In the genomic region with DNA sequence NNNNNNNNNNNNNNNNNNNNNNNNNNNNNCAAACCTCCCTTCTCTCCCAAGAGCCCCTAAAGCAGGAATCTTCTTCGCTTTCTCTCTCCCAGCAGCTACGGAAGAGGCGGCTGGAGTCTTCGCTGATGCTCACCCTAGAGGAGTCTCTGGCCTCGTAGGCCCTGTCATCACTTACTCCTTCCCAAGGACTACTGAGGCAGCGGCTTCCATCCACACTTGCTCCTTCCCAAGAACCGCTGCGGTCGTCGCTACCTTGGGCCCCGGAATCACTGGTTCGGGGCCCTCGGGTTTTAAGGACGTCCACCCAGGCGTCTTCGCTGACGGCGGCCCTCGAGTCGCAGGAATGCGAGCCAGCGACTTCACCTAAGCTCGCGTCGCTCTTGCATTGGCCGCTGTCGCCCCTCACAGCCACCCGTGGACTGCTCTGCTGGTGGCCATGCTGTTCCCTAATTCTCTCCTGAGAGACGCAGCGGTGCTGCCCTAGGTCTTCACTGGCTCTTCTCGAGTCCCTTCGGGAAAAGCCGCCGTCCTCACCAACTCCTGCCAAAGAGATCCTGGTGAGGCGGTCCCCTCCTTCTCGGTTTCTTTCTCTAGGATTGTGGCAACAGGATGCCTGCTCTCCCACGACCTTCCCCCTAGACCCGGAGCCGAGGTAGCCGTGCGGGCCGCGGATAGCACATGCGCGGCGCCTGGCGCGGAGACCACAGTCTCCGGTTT, we compare ENCODE assay signal across 8 mouse cellular contexts. TPM values are rescaled to one million over a fixed set of nuclear protein-coding genes. Genes with fewer than 3 reads are reported as not detected.
DNase-seq lines count a peak whose midpoint lies in the region; ATAC-seq and TF ChIP-seq lines count a peak whose summit lies in the region.

No protein-coding gene starts in this region.

- 2% methylated on average over 49 of the region's 49 CpGs for WGBS in embryonic facial prominence, embryonic 15.5 days
- WGBS in intestine, embryonic 16.5 days: 1% methylated on average over 49 of the region's 49 CpGs
- 1% methylated on average over 49 of the region's 49 CpGs for WGBS in midbrain, embryonic 10.5 days

- H3K4me1 ChIP-seq in embryonic facial prominence, embryonic 15.5 days: peaks cover 15% of the 10 kb centered on the region
- H3K4me1 ChIP-seq in intestine, embryonic 16.5 days (ENCODE audit: control insufficient read depth, insufficient read depth, low read length): peaks cover 5% of the 10 kb centered on the region
- H3K4me1 ChIP-seq in midbrain, embryonic 10.5 days: peaks cover 17% of the 10 kb centered on the region

- peak; percentile 15 for ATAC-seq in CD4-positive, CD25-positive, alpha-beta regulatory T cell, adult 4 months
- peak; percentile 66 for ATAC-seq in embryonic facial prominence, embryonic 15.5 days (ENCODE audit: insufficient number of reproducible peaks, low FRiP score, low TSS enrichment, low read depth)
- peak; percentile 72 for ATAC-seq in intestine, embryonic 16.5 days

- TF ChIP-seq CTCF in gastrocnemius, adult 2 months (IDR thresholded peaks at IDR 0.05): no peak

- peak overlapping the region; percentile 88 for H3K9ac ChIP-seq in embryonic facial prominence, embryonic 15.5 days
- H3K9ac ChIP-seq in intestine, embryonic 16.5 days (ENCODE audit: low read depth, low read length): peak overlapping the region; percentile 74

- H3K4me2 ChIP-seq in embryonic facial prominence, embryonic 15.5 days (replicated peaks): peak overlapping the region; percentile 92
- peak overlapping the region; percentile 98 for H3K4me2 ChIP-seq in intestine, embryonic 16.5 days (ENCODE audit: low read depth, low read length)

- H3K9me3 ChIP-seq in embryonic facial prominence, embryonic 15.5 days (replicated peaks): no peaks in the 10 kb centered on the region
- H3K9me3 ChIP-seq in intestine, embryonic 16.5 days (ENCODE audit: control insufficient read depth, low read length): no peaks in the 10 kb centered on the region
- H3K9me3 ChIP-seq in midbrain, embryonic 10.5 days (replicated peaks): no peaks in the 10 kb centered on the region

- peak; percentile 25 for DNase-seq in gastrocnemius, adult 2 months
- no peak for DNase-seq in gastrocnemius, adult 18-20 months (ENCODE audit: low spot score)
- no peak for DNase-seq in midbrain, embryonic 10.5 days (ENCODE audit: low spot score)
- DNase-seq in natural killer cell, adult 2 months (ENCODE audit: low spot score in 2 of 2): no peak
- no peak for DNase-seq in right cerebral cortex, postnatal 25 days

- intact Hi-C loops in gastrocnemius, adult 2 months (cut with DNase I): loop anchor here (1.0 to 10.0 kb wide), 3 partner anchors 33 to 191 kb away; a partner anchor contains a TSS

- peak overlapping the region; percentile 98 for H3K4me3 ChIP-seq in gastrocnemius, adult 2 months
- peak overlapping the region; percentile 91 for H3K4me3 ChIP-seq in embryonic facial prominence, embryonic 15.5 days (replicated peaks)
- peak overlapping the region; percentile 75 for H3K4me3 ChIP-seq in intestine, embryonic 16.5 days (ENCODE audit: low read length)
- peak overlapping the region; percentile 87 for H3K4me3 ChIP-seq in midbrain, embryonic 10.5 days

- no peaks in the 10 kb centered on the region for H3K27me3 ChIP-seq in embryonic facial prominence, embryonic 15.5 days
- H3K27me3 ChIP-seq in intestine, embryonic 16.5 days (replicated peaks; ENCODE audit: control insufficient read depth, insufficient read depth, low read length): no peaks in the 10 kb centered on the region
- H3K27me3 ChIP-seq in midbrain, embryonic 10.5 days (ENCODE audit: low read depth, poor library complexity, severe bottlenecking): no peaks in the 10 kb centered on the region

- H3K27ac ChIP-seq in gastrocnemius, adult 2 months: peak overlapping the region; percentile 94
- H3K27ac ChIP-seq in embryonic facial prominence, embryonic 15.5 days (replicated peaks): peak overlapping the region; percentile 82
- peak overlapping the region; percentile 27; the same call in 1 of the 2 replicates for H3K27ac ChIP-seq in intestine, embryonic 16.5 days (ENCODE audit: low read length)
- peak overlapping the region; percentile 87 for H3K27ac ChIP-seq in midbrain, embryonic 10.5 days (replicated peaks)

- no peaks in the 10 kb centered on the region for H3K36me3 ChIP-seq in embryonic facial prominence, embryonic 15.5 days
- no peaks in the 10 kb centered on the region for H3K36me3 ChIP-seq in intestine, embryonic 16.5 days (ENCODE audit: control insufficient read depth, insufficient read depth, low read length)
- peaks cover 24% of the 10 kb centered on the region for H3K36me3 ChIP-seq in midbrain, embryonic 10.5 days

RNA-seq across cellular contexts. Expression of a gene that starts 0.5 kb away (rescaled TPM):
- under 1 TPM; 0.31 to 0.39 TPM for total RNA-seq in gastrocnemius, adult 2 months (2021)
- under 1 TPM; 0.28 to 0.34 TPM for total RNA-seq in gastrocnemius, adult 18-20 months (2021)
- under 1 TPM in 1 of 2 experiments, not detected in 1; 0.16 TPM for polyA plus RNA-seq in CD4-positive, CD25-positive, alpha-beta regulatory T cell, adult 4 months (2017; shearing (Covaris generic))
- polyA plus RNA-seq in embryonic facial prominence, embryonic 15.5 days (2015; fragmentation: Nextera tagmentation; extraction: Ambion mirVana): 11.4 and 12.9 TPM in 2 replicates
- polyA plus RNA-seq in intestine, embryonic 16.5 days (2015; fragmentation: Nextera tagmentation; extraction: Ambion mirVana): 2.9 and 3.1 TPM in 2 replicates
- polyA plus RNA-seq in midbrain, embryonic 10.5 days (2016; fragmentation: Nextera tagmentation; extraction: Ambion mirVana): 10.9 and 12.1 TPM in 2 replicates

RNA-seq across cellular contexts. Expression of a gene that starts 33.3 kb away (rescaled TPM):
- 10 to 100 TPM; 19.2 to 25.9 TPM for total RNA-seq in gastrocnemius, adult 2 months (2021)
- 10 to 100 TPM; 18.3 to 22.0 TPM for total RNA-seq in gastrocnemius, adult 18-20 months (2021)
- 10 to 100 TPM; 37.9 to 42.7 TPM for polyA plus RNA-seq in CD4-positive, CD25-positive, alpha-beta regulatory T cell, adult 4 months (2017; shearing (Covaris generic))
- polyA plus RNA-seq in embryonic facial prominence, embryonic 15.5 days (2015; fragmentation: Nextera tagmentation; extraction: Ambion mirVana): 23.1 and 25.5 TPM in 2 replicates
- polyA plus RNA-seq in intestine, embryonic 16.5 days (2015; fragmentation: Nextera tagmentation; extraction: Ambion mirVana): 15.4 and 15.9 TPM in 2 replicates
- polyA plus RNA-seq in midbrain, embryonic 10.5 days (2016; fragmentation: Nextera tagmentation; extraction: Ambion mirVana): 16.4 and 18.3 TPM in 2 replicates

Comparison
In these comparisons a context has a peak if more than half of its experiments do, and no peak if none do; other contexts are left out.
1. H3K27ac ChIP-seq: peak in every context shown above with its lines; median percentile 94 in gastrocnemius, adult 2 months; 87 in midbrain, embryonic 10.5 days; 82 in embryonic facial prominence, embryonic 15.5 days; 27 in intestine, embryonic 16.5 days.
2. ATAC-seq: peak in every context shown above with its lines; median percentile 72 in intestine, embryonic 16.5 days; 66 in embryonic facial prominence, embryonic 15.5 days; 15 in CD4-positive, CD25-positive, alpha-beta regulatory T cell, adult 4 months.